Mouse (Mus musculus): ENCODE data around the gene Hcfc1r1.

Hcfc1r1 gene

DNA sequence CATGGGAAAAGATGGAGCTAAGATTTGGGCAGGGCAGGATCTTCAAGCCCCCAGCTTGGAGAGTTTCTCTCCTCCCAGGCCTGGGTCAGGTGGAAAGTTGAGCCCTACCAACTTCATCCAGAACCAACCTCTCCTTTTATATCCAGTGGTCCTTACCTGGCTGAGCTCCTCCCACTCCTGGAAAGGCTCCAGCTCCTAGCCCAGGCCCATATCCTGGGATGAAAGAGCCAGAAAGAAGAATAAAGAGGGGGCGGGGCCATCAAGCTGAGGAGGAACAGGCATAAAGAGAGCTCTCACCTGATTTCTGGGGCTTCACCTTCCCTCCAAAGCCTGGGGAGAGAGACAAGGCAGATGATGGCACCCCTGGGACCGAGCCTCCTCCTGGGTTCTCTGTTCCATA lies 43.6 kb downstream of the Hcfc1r1 start:
- in situ Hi-C loops (cut with MboI, MseI) = no loop called here

DNA sequence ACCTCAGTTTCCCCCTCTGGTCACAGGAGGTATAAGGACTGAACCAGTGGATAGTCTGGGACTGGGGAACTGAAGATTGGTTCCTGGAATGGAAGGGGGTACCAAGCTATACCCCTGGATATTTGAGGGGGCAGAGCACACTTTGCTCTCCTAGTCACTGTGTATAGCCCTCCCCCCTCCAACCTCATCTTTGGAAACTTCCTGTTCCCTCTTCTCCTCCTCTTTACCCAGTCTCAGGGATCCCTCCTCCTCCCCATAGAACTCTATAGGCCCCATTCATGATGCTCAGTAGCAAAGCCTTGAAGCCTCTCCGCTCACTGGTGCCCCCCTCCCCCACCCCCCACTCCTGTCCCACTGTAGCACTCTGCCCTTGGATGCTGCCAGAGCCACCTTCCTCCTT lies 46.1 kb downstream of the Hcfc1r1 start:
- in situ Hi-C loops (cut with MboI, MseI) = no loop called here

- in situ Hi-C loops (cut with MboI, MseI) = no loop called here
Measured at GRCm38 (mm10) chr17:23721886-23722285, 48.5 kb downstream of the Hcfc1r1 start.

- in situ Hi-C loops (cut with MboI, MseI) = no loop called here
Measured at GRCm38 (mm10) chr17:23722376-23723125, 49.2 kb downstream of the Hcfc1r1 start, which contains the start of gene 1520401A03Rik. Gene 1520401A03Rik, minus strand, starts transcription at chr17:23722783.
